Mouse (Mus musculus) urinary bladder, postnatal 25 days (tissue): ENCODE measurements around the gene AC134908.4.

ENCODE experiments used
- DNase-seq: peaks from one replicate; pipeline ENCODE4 v3.0.0; 2022; ENCODE audit warnings: low spot score

The AC134908.4 gene

GRCm38 (mm10) chr17:25795609-25796092 is at the start of gene AC134908.4:
Gene AC134908.4, minus strand, starts transcription at chr17:25795659.
- no peak for DNase-seq

- peak; percentile 92 for DNase-seq
These were observed 49.0 kb upstream of the AC134908.4 start, which contains the start of gene Rhot2 for GRCm38 (mm10) chr17:25844396-25844901. Gene Rhot2, minus strand, starts transcription at chr17:25844851.

DNA sequence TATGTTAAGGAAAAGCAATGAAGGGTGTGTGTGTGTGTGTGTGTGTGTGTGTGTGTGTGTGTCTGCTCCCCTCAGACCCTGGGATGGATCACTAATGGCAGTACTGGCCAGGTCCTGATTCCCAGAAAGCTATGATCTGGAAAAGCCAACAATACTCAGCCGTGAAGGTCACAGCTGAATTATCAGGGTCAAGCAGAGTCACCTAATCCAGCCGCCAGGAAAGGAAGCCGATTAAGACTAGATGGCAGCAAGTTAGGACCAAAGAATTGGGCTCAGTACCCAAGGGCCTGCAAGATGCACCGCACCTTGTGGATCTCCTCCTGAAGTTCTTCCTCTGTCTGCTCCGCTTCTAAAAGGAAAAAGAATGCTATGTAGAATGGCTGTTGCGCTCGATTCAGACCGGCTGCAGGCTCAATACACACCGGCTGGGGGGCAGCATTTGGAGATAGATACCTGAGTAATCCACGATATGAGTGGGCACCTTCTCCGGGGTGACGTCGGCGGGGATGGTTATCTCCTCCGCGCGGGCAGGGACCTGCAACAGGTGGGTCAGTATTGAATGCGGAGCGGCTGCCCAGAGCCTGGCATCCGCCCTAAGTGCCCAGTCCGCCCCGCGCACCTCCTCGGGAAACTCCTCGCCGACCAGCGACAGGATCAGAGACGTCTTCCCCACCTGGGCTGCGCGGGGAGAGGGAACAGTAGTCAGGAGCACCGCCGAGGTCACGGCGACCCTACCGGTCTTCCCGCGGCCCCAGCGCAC is 48.4 kb upstream of the AC134908.4 start:
- no peak for DNase-seq

GRCm38 (mm10) chr17:25843122-25843521 is 47.7 kb upstream of the AC134908.4 start:
- DNase-seq, result no peak

- DNase-seq, result no peak
These were observed 47.0 kb upstream of the AC134908.4 start for GRCm38 (mm10) chr17:25842509-25842908.

GRCm38 (mm10) chr17:25841117-25841880 is 45.8 kb upstream of the AC134908.4 start, which contains the start of gene Gm20683:
Gene Gm20683, minus strand, starts transcription at chr17:25841763.
- DNase-seq, result no peak

DNA sequence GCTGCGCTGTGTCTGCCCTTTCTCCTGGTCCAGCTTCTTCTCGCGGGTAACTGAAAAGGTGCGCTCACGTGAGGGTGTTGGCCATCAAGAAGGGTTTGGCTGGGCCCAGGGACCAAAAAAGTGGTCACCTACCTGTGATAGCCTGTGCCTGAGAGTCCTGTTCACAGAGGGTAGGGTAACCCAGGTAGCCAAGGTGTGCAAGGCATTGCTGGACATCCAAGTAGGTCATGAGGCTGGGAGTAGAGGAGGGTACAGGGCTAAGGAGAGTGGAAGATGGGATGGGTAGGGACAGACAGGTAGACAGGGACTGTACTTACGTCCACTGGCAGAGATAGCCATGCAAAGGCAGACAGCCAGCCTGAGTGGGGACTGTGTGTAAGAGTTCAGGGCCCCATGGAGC is 45.1 kb upstream of the AC134908.4 start:
- no peak for DNase-seq

GRCm38 (mm10) chr17:25839455-25840235 is 44.2 kb upstream of the AC134908.4 start:
- DNase-seq, result no peak

DNA sequence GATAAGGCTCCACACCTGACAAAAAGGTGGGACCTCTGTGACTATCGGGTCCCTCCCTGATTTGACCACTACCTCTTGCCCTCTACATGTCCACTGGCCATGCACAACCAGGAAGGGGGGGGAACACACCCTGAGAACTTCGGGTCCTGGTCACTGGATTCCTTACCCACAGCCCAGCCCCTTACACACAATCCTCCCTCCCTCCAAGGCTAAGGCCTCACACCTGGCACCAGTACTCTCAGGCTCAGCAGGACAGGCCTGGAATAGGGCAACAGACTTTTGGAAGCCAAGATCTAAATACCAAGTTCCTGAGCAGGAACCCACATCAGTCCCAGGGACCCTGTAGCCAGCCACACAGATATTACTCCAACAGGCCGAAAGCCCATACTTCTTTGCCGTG is 43.4 kb upstream of the AC134908.4 start:
- DNase-seq, result no peak

- no peak for DNase-seq
These were observed 42.1 kb upstream of the AC134908.4 start for GRCm38 (mm10) chr17:25837533-25837932.

GRCm38 (mm10) chr17:25837076-25837410 is 41.6 kb upstream of the AC134908.4 start, which contains the start of gene Rhbdl1:
Gene Rhbdl1, minus strand, starts transcription at chr17:25837295.
- DNase-seq, result peak; percentile 61

DNA sequence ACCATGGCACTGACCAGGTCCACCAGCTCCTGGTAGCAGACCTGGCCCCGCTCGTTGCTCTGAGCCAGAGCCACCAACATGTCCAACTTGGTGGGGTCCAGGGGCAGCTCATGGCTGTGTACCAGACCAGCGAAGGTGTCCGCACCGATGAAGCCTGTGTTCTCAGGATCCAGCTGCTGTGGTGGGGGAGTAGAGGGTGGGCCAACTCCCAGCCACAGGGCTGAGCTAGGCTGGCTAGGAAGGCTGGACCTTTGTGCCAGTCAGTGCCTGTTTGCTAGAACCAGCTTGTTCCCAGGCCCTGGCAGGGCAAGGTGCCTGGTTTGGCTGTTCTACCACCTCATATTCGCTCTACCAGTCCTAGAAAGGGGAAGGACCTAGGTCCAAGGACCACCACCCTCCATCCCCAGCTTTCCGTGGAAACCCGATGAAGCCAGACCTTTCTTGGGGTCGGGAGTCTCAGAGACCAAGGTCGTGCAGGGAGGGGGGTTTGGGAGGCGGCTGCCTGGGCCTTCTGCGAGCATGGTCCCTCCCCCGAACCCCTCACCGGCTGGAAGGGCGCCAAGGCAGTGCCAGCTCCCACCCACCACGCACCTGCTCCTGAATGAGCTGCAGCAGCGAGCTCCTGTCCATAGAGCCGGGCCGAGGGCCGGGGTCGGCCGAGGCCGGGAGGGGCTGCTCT is 41.1 kb upstream of the AC134908.4 start:
- no peak for DNase-seq

DNA sequence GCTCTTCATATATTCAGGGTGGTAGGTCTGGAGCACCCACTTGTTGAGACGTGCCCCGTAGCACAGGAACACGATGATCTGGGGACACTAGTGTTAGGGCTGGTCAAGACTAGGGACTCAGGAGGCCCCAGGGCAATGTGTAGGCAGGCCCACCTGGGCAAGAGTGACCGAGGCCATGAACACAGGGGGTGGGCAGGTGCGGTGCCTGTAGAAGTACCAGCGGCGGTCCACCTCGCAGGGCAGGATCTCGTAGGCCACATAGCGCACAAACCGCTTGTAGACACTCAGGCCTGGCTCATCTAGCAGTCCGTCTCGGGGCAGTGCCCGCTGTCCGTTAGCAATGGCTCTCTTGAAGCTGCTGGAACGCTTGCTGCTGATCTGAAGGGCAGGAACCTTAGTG is 40.4 kb upstream of the AC134908.4 start:
- DNase-seq, result no peak

GRCm38 (mm10) chr17:25835301-25835700 is 39.8 kb upstream of the AC134908.4 start:
- DNase-seq, result no peak

DNA sequence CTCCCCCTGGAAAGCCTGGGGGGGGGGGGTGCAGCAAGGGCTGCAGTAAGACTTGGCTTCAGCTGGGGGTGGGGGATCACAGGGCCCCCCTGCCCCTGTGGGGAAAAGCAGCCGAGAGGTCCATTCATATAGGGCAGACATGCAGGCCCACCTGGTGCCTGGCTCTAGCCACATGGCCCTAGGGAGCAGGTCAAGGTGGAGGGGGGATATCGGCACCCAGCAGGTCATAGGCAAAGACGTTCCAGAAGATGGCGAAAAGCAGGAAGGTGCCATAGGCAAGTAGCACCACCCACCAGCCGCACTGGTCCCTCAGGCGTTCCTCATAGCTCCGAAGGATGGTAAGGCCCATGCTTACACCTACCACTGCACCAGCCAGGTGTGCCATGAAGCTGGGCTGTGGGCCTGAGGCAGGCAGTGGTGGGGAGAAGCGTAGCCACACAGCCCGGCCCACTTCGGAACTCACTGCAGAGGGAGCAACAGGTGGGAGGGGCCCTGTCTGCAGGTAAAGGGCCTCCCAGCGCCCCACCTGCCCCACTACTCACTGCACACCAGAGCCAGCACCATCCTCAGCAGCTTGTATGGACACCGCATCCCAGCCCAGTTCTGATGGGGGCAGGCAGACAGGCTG is 39.2 kb upstream of the AC134908.4 start:
- no peak for DNase-seq

GRCm38 (mm10) chr17:25833961-25834594 is 38.6 kb upstream of the AC134908.4 start:
- no peak for DNase-seq

DNA sequence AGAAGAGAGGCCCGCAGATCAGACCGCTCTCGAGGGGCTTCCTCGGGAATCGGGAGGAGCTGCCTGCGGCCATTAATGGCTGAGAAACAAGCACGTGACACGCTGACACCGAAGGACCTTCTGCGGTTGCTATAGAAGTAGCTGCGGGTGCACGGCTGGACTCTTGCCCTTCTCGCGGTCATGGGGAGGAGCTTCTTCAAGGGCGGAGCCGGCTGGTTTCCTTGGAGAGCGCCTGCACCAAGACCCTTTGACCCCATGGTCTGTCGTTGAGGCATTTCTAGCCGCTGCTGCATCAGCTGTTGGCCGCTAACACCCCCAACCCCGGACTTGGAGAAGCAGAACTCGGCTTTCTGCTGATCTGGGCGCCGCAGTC is 37.8 kb upstream of the AC134908.4 start, which contains the start of gene Stub1:
Stub1 (minus strand) TSS at position 114 of the 373 bp plus-strand sequence.
- peak; percentile 82 for DNase-seq

DNA sequence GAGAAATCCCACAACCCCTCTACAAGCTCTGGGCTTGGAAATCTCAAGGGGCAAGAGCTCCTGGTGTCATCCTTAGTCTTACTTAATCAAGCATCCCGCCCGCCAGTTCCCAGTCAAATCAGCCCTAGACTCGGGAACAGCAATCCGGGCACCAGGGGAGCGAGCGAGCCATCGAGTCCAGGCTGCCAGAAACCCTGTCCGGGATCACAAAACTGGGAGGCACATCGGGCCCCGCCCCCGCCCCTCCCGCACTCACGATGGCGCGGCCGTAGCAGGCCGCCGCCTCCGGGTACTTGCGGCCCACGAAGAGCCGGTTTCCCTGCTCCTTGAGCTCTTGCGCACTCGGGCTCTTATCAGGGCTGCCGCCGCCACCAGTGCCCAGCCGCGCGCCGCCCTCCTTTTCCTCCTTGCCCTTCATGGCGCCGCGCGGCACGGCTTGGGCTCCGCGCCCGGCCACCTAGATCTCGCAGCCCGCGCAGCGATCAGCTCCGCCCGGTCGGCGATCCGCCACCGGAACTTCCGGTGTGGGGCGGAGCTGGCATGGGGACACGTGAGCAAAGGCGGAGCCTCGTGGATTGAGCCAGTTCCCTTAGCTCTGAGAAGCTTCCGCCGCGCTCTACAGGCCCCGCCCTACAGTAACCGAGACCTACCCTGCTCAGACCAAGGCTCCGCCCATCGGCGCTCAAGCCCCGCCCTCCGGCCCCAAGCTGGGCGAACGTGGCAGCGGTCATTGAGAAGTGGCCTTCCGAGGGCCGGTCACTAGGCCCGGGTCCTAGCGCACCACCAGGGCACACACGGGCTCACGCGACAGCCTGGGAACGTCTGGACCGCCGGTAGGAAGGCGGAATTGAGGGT is 37.2 kb upstream of the AC134908.4 start:
- peak; percentile 99 for DNase-seq
